Mouse (Mus musculus) embryonic facial prominence, embryonic 12.5 days (tissue): ENCODE data around the gene Asic1. TPM values are rescaled to one million over a fixed set of nuclear protein-coding genes. Genes with fewer than 3 reads are reported as not detected.

Experiments
- ATAC-seq: fragments of 200-750 bp; cut with Nextera tagmentation; 2 replicates; pipeline ENCODE4 v1.8.0; 2017; ENCODE audit not compliant: insufficient number of reproducible peaks, insufficient read depth, low FRiP score, low TSS enrichment
- H3K27ac ChIP-seq: fragments of 300-500 bp; sonication (generic); 2 replicates; pipeline ENCODE4 v1.5.1; 2016; ENCODE audit warnings: mild to moderate bottlenecking
- H3K27me3 ChIP-seq: fragments of 300-500 bp; sonication (generic); 2 replicates; pipeline ENCODE4 v1.6.1; 2016; ENCODE audit warnings: mild to moderate bottlenecking, moderate library complexity
- H3K36me3 ChIP-seq: fragments of 300-500 bp; sonication (generic); 2 replicates; pipeline ENCODE4 v1.6.1; 2016; ENCODE audit warnings: mild to moderate bottlenecking
- H3K4me1 ChIP-seq: fragments of 300-500 bp; sonication (generic); 2 replicates; pipeline ENCODE4 v1.6.1; 2016
- H3K4me2 ChIP-seq: fragments of 300-500 bp; sonication (generic); replicated peaks from 2 replicates; pipeline ENCODE4 v1.6.1; 2016; ENCODE audit warnings: mild to moderate bottlenecking, moderate library complexity
- H3K4me3 ChIP-seq: fragments of 300-500 bp; sonication (generic); 2 replicates; pipeline ENCODE4 v1.5.1; 2016; ENCODE audit warnings: mild to moderate bottlenecking
- H3K9ac ChIP-seq: fragments of 300-500 bp; sonication (generic); 2 replicates; pipeline ENCODE4 v1.6.1; 2016; ENCODE audit warnings: mild to moderate bottlenecking, moderate library complexity
- H3K9me3 ChIP-seq: fragments of 300-500 bp; sonication (generic); 2 replicates; pipeline ENCODE4 v1.6.1; 2016; ENCODE audit warnings: mild to moderate bottlenecking, moderate library complexity
- WGBS: fragments of 180-500 bp; shearing (Covaris S2); methylation state at CpG from one replicate; pipeline ENCODE4 v1.1.7; 2016; 5-methylcytosine and 5-hydroxymethylcytosine counted together
- polyA plus RNA-seq: library from polyadenylated mRNA; unstranded; fragments of >200 nt; fragmentation: Nextera tagmentation; extraction: Ambion mirVana; gene quantifications from 2 replicates; pipeline ENCODE4 v1.2.1, GENCODE M21; 2016

Gene Asic1
- polyA plus RNA-seq, 1 experiment from 2014 or later: 6.2 TPM

GRCm38 (mm10) chr15:99714858-99715257 lies 44.7 kb downstream of the Asic1 start:
- Histone ChIP-seq H3K27me3 (no peaks in the 10 kb centered on the region), H3K27ac (no peak overlapping the region), H3K36me3 (peaks cover 64% of the 10 kb centered on the region), H3K9ac (no peak overlapping the region), H3K9me3 (no peaks in the 10 kb centered on the region), H3K4me3 (no peak overlapping the region), H3K4me2 (no peak overlapping the region), H3K4me1 (0 out of 2 replicates have a peak, but pooled peaks cover 5% of the 10 kb centered on the region)
- ATAC-seq: no peak
- 54% methylated on average over 7 of the region's 7 CpGs for WGBS

- H3K9me3 ChIP-seq: no peaks in the 10 kb centered on the region
- WGBS: 79% methylated on average over 13 of the region's 13 CpGs
- no peak for ATAC-seq
- no peak overlapping the region for H3K4me3 ChIP-seq
- no peak overlapping the region for H3K9ac ChIP-seq
- H3K27me3 ChIP-seq: no peaks in the 10 kb centered on the region
- H3K4me2 ChIP-seq: no peak overlapping the region
- H3K4me1 ChIP-seq: 0 out of 2 replicates have a peak, but pooled peaks cover 5% of the 10 kb centered on the region
- no peak overlapping the region for H3K27ac ChIP-seq
- peaks cover 58% of the 10 kb centered on the region for H3K36me3 ChIP-seq
Observed at GRCm38 (mm10) chr15:99715361-99715865, 45.2 kb downstream of the Asic1 start.

GRCm38 (mm10) chr15:99715982-99716746 lies 46.0 kb downstream of the Asic1 start:
- ATAC-seq: no peak
- 62% methylated on average over 11 of the region's 11 CpGs for WGBS
- Histone ChIP-seq H3K36me3 (peaks cover 51% of the 10 kb centered on the region), H3K9ac (no peak overlapping the region), H3K9me3 (no peaks in the 10 kb centered on the region), H3K4me1 (0 out of 2 replicates have a peak, but pooled peaks cover 5% of the 10 kb centered on the region), H3K27me3 (no peaks in the 10 kb centered on the region), H3K27ac (no peak overlapping the region), H3K4me2 (no peak overlapping the region), H3K4me3 (no peak overlapping the region)

GRCm38 (mm10) chr15:99716814-99717213 lies 46.6 kb downstream of the Asic1 start:
- ATAC-seq: no peak
- WGBS: 85% methylated on average over 12 of the region's 12 CpGs
- no peak overlapping the region for H3K9ac ChIP-seq
- H3K4me3 ChIP-seq: no peak overlapping the region
- no peak overlapping the region for H3K27ac ChIP-seq
- 0 out of 2 replicates have a peak, but pooled peaks cover 5% of the 10 kb centered on the region for H3K4me1 ChIP-seq
- H3K9me3 ChIP-seq: no peaks in the 10 kb centered on the region
- no peak overlapping the region for H3K4me2 ChIP-seq
- peaks cover 44% of the 10 kb centered on the region for H3K36me3 ChIP-seq
- no peaks in the 10 kb centered on the region for H3K27me3 ChIP-seq

GRCm38 (mm10) chr15:99717386-99718334 lies 47.5 kb downstream of the Asic1 start, which contains the start of gene Gpd1:
TSS of gene Gpd1 (plus strand) at chr15:99717515.
- no peak within 1 kb of the TSS for H3K27ac ChIP-seq
- 65% methylated on average over 26 of the region's 26 CpGs for WGBS
- H3K4me1 ChIP-seq: 0 out of 2 replicates have a peak, but pooled peaks cover 5% of the 10 kb centered on the region
- no peak within 1 kb of the TSS for H3K9ac ChIP-seq
- no peak within 1 kb of the TSS for H3K4me3 ChIP-seq
- H3K9me3 ChIP-seq: no peaks in the 10 kb centered on the region
- H3K36me3 ChIP-seq: peaks cover 36% of the 10 kb centered on the region
- no peak for ATAC-seq
- no peak within 1 kb of the TSS for H3K4me2 ChIP-seq
- no peaks in the 10 kb centered on the region for H3K27me3 ChIP-seq

GRCm38 (mm10) chr15:99718461-99719021 lies 48.4 kb downstream of the Asic1 start:
- ATAC-seq: no peak
- no peaks in the 10 kb centered on the region for H3K27me3 ChIP-seq
- WGBS: 92% methylated on average over 9 of the region's 9 CpGs
- H3K27ac ChIP-seq: no peak overlapping the region
- H3K4me2 ChIP-seq: no peak overlapping the region
- no peak overlapping the region for H3K9ac ChIP-seq
- no peaks in the 10 kb centered on the region for H3K9me3 ChIP-seq
- peaks cover 27% of the 10 kb centered on the region for H3K36me3 ChIP-seq
- no peak overlapping the region for H3K4me3 ChIP-seq
- peaks cover 12% of the 10 kb centered on the region for H3K4me1 ChIP-seq

- Histone ChIP-seq H3K4me2 (no peak overlapping the region), H3K27me3 (no peaks in the 10 kb centered on the region), H3K4me1 (peaks cover 26% of the 10 kb centered on the region), H3K9ac (no peak overlapping the region), H3K36me3 (peaks cover 16% of the 10 kb centered on the region; the same call in 1 of the 2 replicates), H3K9me3 (no peaks in the 10 kb centered on the region), H3K4me3 (no peak overlapping the region), H3K27ac (no peak overlapping the region)
- 77% methylated on average over 8 of the region's 8 CpGs for WGBS
- no peak for ATAC-seq
Observed at GRCm38 (mm10) chr15:99719865-99720264, 49.7 kb downstream of the Asic1 start.

GRCm38 (mm10) chr15:99721921-99722743 lies 52.0 kb downstream of the Asic1 start:
- Histone ChIP-seq H3K36me3 (peaks cover 8% of the 10 kb centered on the region; the same call in 1 of the 2 replicates), H3K9ac (no peak overlapping the region), H3K4me3 (no peak overlapping the region), H3K27ac (no peak overlapping the region), H3K4me1 (peaks cover 29% of the 10 kb centered on the region), H3K4me2 (no peak overlapping the region), H3K9me3 (no peaks in the 10 kb centered on the region), H3K27me3 (no peaks in the 10 kb centered on the region)
- 78% methylated on average over 25 of the region's 25 CpGs for WGBS
- ATAC-seq: no peak

- no peak for ATAC-seq
- no peaks in the 10 kb centered on the region for H3K27me3 ChIP-seq
- no peak overlapping the region for H3K4me3 ChIP-seq
- no peak overlapping the region for H3K4me2 ChIP-seq
- peaks cover 16% of the 10 kb centered on the region for H3K36me3 ChIP-seq
- H3K9me3 ChIP-seq: no peaks in the 10 kb centered on the region
- H3K9ac ChIP-seq: no peak overlapping the region
- peaks cover 29% of the 10 kb centered on the region for H3K4me1 ChIP-seq
- peak overlapping the region; percentile 12; the same call in 1 of the 2 replicates for H3K27ac ChIP-seq
- 45% methylated on average over 10 of the region's 10 CpGs for WGBS
Observed at GRCm38 (mm10) chr15:99723120-99723514, 52.9 kb downstream of the Asic1 start.

GRCm38 (mm10) chr15:99723515-99724291 lies 53.5 kb downstream of the Asic1 start:
- Histone ChIP-seq H3K36me3 (peaks cover 19% of the 10 kb centered on the region), H3K27ac (peak overlapping the region; percentile 78), H3K9ac (no peak overlapping the region), H3K27me3 (no peaks in the 10 kb centered on the region), H3K4me3 (no peak overlapping the region), H3K4me2 (no peak overlapping the region), H3K9me3 (no peaks in the 10 kb centered on the region), H3K4me1 (peaks cover 29% of the 10 kb centered on the region)
- no peak for ATAC-seq
- 19% methylated on average over 11 of the region's 11 CpGs for WGBS
